Mouse (Mus musculus): ENCODE results near the gene Antxr2. TPM values are rescaled to one million over a fixed set of nuclear protein-coding genes. Genes with fewer than 3 reads are reported as not detected.

Antxr2 gene
- polyA plus RNA-seq, 1 experiment from 2014 or later = 14.1 TPM

- no peak overlapping the region for H3K4me2 ChIP-seq
- no peak for DNase-seq (ENCODE audit: low spot score, missing footprints)
- no peaks in the 10 kb centered on the region for H3K4me1 ChIP-seq (ENCODE audit: control insufficient read depth, insufficient read depth, low read length)
- no peak overlapping the region for H3K4me3 ChIP-seq (ENCODE audit: low read depth, low read length)
- no peaks in the 10 kb centered on the region for H3K36me3 ChIP-seq (ENCODE audit: control insufficient read depth, insufficient read depth, low read length)
- no peak overlapping the region for H3K27ac ChIP-seq (ENCODE audit: low read depth, low read length)
- WGBS = 82% methylated on average over 5 of the region's 5 CpGs
- H3K27me3 ChIP-seq (ENCODE audit: control insufficient read depth, insufficient read depth, low read length) = no peaks in the 10 kb centered on the region
- no peak for ATAC-seq (ENCODE audit: low FRiP score)
- no peaks in the 10 kb centered on the region for H3K9me3 ChIP-seq (ENCODE audit: control insufficient read depth, low read length)
- H3K9ac ChIP-seq (ENCODE audit: low read length) = no peak overlapping the region
Measured at GRCm38 (mm10) chr5:97967044-97967443, 63.8 kb downstream of the Antxr2 start.

GRCm38 (mm10) chr5:97966101-97966500 lies 64.7 kb downstream of the Antxr2 start:
- Histone ChIP-seq H3K4me1 (ENCODE audit: control insufficient read depth, insufficient read depth, low read length) (no peaks in the 10 kb centered on the region), H3K4me3 (ENCODE audit: low read depth, low read length) (no peak overlapping the region), H3K4me2 (no peak overlapping the region), H3K9me3 (ENCODE audit: control insufficient read depth, low read length) (no peaks in the 10 kb centered on the region), H3K36me3 (ENCODE audit: control insufficient read depth, insufficient read depth, low read length) (no peaks in the 10 kb centered on the region), H3K9ac (ENCODE audit: low read length) (no peak overlapping the region), H3K27ac (ENCODE audit: low read depth, low read length) (no peak overlapping the region), H3K27me3 (ENCODE audit: control insufficient read depth, insufficient read depth, low read length) (no peaks in the 10 kb centered on the region)
- no peak for ATAC-seq (ENCODE audit: low FRiP score)
- DNase-seq (ENCODE audit: low spot score, missing footprints) = no peak

- no peak for ATAC-seq (ENCODE audit: low FRiP score)
- Histone ChIP-seq H3K4me3 (ENCODE audit: low read depth, low read length) (no peak overlapping the region), H3K4me2 (no peak overlapping the region), H3K9ac (ENCODE audit: low read length) (no peak overlapping the region), H3K27me3 (ENCODE audit: control insufficient read depth, insufficient read depth, low read length) (no peaks in the 10 kb centered on the region), H3K27ac (ENCODE audit: low read depth, low read length) (no peak overlapping the region), H3K4me1 (ENCODE audit: control insufficient read depth, insufficient read depth, low read length) (no peaks in the 10 kb centered on the region), H3K9me3 (ENCODE audit: control insufficient read depth, low read length) (no peaks in the 10 kb centered on the region), H3K36me3 (ENCODE audit: control insufficient read depth, insufficient read depth, low read length) (no peaks in the 10 kb centered on the region)
- DNase-seq (ENCODE audit: low spot score, missing footprints) = no peak
- 86% methylated on average over 2 of the region's 2 CpGs for WGBS
Measured at GRCm38 (mm10) chr5:97964444-97964843, 66.4 kb downstream of the Antxr2 start.

- no peaks in the 10 kb centered on the region for H3K36me3 ChIP-seq (ENCODE audit: control insufficient read depth, insufficient read depth, low read length)
- 98% methylated on average over 3 of the region's 3 CpGs for WGBS
- H3K4me3 ChIP-seq (ENCODE audit: low read depth, low read length) = no peak overlapping the region
- H3K9ac ChIP-seq (ENCODE audit: low read length) = no peak overlapping the region
- no peaks in the 10 kb centered on the region for H3K4me1 ChIP-seq (ENCODE audit: control insufficient read depth, insufficient read depth, low read length)
- H3K9me3 ChIP-seq (ENCODE audit: control insufficient read depth, low read length) = no peaks in the 10 kb centered on the region
- DNase-seq (ENCODE audit: low spot score, missing footprints) (no peak), ATAC-seq (ENCODE audit: low FRiP score) (no peak)
- no peaks in the 10 kb centered on the region for H3K27me3 ChIP-seq (ENCODE audit: control insufficient read depth, insufficient read depth, low read length)
- no peak overlapping the region for H3K4me2 ChIP-seq
- no peak overlapping the region for H3K27ac ChIP-seq (ENCODE audit: low read depth, low read length)
Measured at GRCm38 (mm10) chr5:97962512-97962911, 68.3 kb downstream of the Antxr2 start.

- 87% methylated on average over 7 of the region's 7 CpGs for WGBS
- Histone ChIP-seq H3K36me3 (ENCODE audit: control insufficient read depth, insufficient read depth, low read length) (no peaks in the 10 kb centered on the region), H3K4me3 (ENCODE audit: low read depth, low read length) (no peak overlapping the region), H3K9ac (ENCODE audit: low read length) (no peak overlapping the region), H3K27ac (ENCODE audit: low read depth, low read length) (no peak overlapping the region), H3K4me2 (no peak overlapping the region), H3K27me3 (ENCODE audit: control insufficient read depth, insufficient read depth, low read length) (no peaks in the 10 kb centered on the region), H3K4me1 (ENCODE audit: control insufficient read depth, insufficient read depth, low read length) (no peaks in the 10 kb centered on the region), H3K9me3 (ENCODE audit: control insufficient read depth, low read length) (no peaks in the 10 kb centered on the region)
- ATAC-seq (ENCODE audit: low FRiP score) (no peak), DNase-seq (ENCODE audit: low spot score, missing footprints) (no peak)
Measured at GRCm38 (mm10) chr5:97961786-97962185, 69.1 kb downstream of the Antxr2 start.

- 77% methylated on average over 2 of the region's 2 CpGs for WGBS
- Histone ChIP-seq H3K4me3 (ENCODE audit: low read depth, low read length) (no peak overlapping the region), H3K36me3 (ENCODE audit: control insufficient read depth, insufficient read depth, low read length) (no peaks in the 10 kb centered on the region), H3K4me2 (no peak overlapping the region), H3K27ac (ENCODE audit: low read depth, low read length) (no peak overlapping the region), H3K9me3 (ENCODE audit: control insufficient read depth, low read length) (no peaks in the 10 kb centered on the region), H3K27me3 (ENCODE audit: control insufficient read depth, insufficient read depth, low read length) (no peaks in the 10 kb centered on the region), H3K4me1 (ENCODE audit: control insufficient read depth, insufficient read depth, low read length) (no peaks in the 10 kb centered on the region), H3K9ac (ENCODE audit: low read length) (no peak overlapping the region)
- no peak for ATAC-seq (ENCODE audit: low FRiP score)
- no peak for DNase-seq (ENCODE audit: low spot score, missing footprints)
Measured at GRCm38 (mm10) chr5:97959651-97960050, 71.2 kb downstream of the Antxr2 start.

GRCm38 (mm10) chr5:97959010-97959409 lies 71.8 kb downstream of the Antxr2 start:
- no peak for ATAC-seq (ENCODE audit: low FRiP score)
- WGBS = 85% methylated on average over 3 of the region's 3 CpGs
- no peaks in the 10 kb centered on the region for H3K27me3 ChIP-seq (ENCODE audit: control insufficient read depth, insufficient read depth, low read length)

GRCm38 (mm10) chr5:97957501-97957900 lies 73.3 kb downstream of the Antxr2 start:
- no peak overlapping the region for H3K9ac ChIP-seq (ENCODE audit: low read length)
- no peak overlapping the region for H3K27ac ChIP-seq (ENCODE audit: low read depth, low read length)
- no peak for ATAC-seq (ENCODE audit: low FRiP score)
- no peaks in the 10 kb centered on the region for H3K4me1 ChIP-seq (ENCODE audit: control insufficient read depth, insufficient read depth, low read length)
- DNase-seq (ENCODE audit: low spot score, missing footprints) = no peak
- no peak overlapping the region for H3K4me3 ChIP-seq (ENCODE audit: low read depth, low read length)
- no peaks in the 10 kb centered on the region for H3K27me3 ChIP-seq (ENCODE audit: control insufficient read depth, insufficient read depth, low read length)
- no peak overlapping the region for H3K4me2 ChIP-seq
- no peaks in the 10 kb centered on the region for H3K36me3 ChIP-seq (ENCODE audit: control insufficient read depth, insufficient read depth, low read length)
- no peaks in the 10 kb centered on the region for H3K9me3 ChIP-seq (ENCODE audit: control insufficient read depth, low read length)
- WGBS = 87% methylated on average over 5 of the region's 5 CpGs

More at GRCm38 (mm10) chr5:97959010-97959409, 71.8 kb downstream of the Antxr2 start:
- H3K9me3 ChIP-seq (ENCODE audit: control insufficient read depth, low read length) = no peaks in the 10 kb centered on the region
- no peaks in the 10 kb centered on the region for H3K36me3 ChIP-seq (ENCODE audit: control insufficient read depth, insufficient read depth, low read length)
- no peak for DNase-seq (ENCODE audit: low spot score, missing footprints)
- H3K4me1 ChIP-seq (ENCODE audit: control insufficient read depth, insufficient read depth, low read length) = no peaks in the 10 kb centered on the region
- H3K9ac ChIP-seq (ENCODE audit: low read length) = no peak overlapping the region
- H3K4me2 ChIP-seq = no peak overlapping the region
- H3K4me3 ChIP-seq (ENCODE audit: low read depth, low read length) = no peak overlapping the region
- no peak overlapping the region for H3K27ac ChIP-seq (ENCODE audit: low read depth, low read length)

- H3K4me1 ChIP-seq (ENCODE audit: control insufficient read depth, insufficient read depth, low read length) = no peaks in the 10 kb centered on the region
- 91% methylated on average over 5 of the region's 5 CpGs for WGBS
- no peaks in the 10 kb centered on the region for H3K27me3 ChIP-seq (ENCODE audit: control insufficient read depth, insufficient read depth, low read length)
- no peak for DNase-seq (ENCODE audit: low spot score, missing footprints)
- no peak overlapping the region for H3K4me3 ChIP-seq (ENCODE audit: low read depth, low read length)
- no peak overlapping the region for H3K9ac ChIP-seq (ENCODE audit: low read length)
- no peaks in the 10 kb centered on the region for H3K9me3 ChIP-seq (ENCODE audit: control insufficient read depth, low read length)
- ATAC-seq (ENCODE audit: low FRiP score) = no peak
- no peaks in the 10 kb centered on the region for H3K36me3 ChIP-seq (ENCODE audit: control insufficient read depth, insufficient read depth, low read length)
- no peak overlapping the region for H3K4me2 ChIP-seq
- H3K27ac ChIP-seq (ENCODE audit: low read depth, low read length) = no peak overlapping the region
Measured at GRCm38 (mm10) chr5:97954193-97954772, 76.6 kb downstream of the Antxr2 start.

Data from midbrain, embryonic 11.5 days (tissue).